Mouse (Mus musculus): ENCODE measurements at regions not wholly inside any gene's neighbourhood (a gene's known extent, or its start where the extent isn't known, plus 50 kb on each side); places are given as distances from the start of the nearest gene placed in this dataset.

GRCm38 (mm10) chr3:144069979-144070540, 135.0 kb downstream of the Lmo4 start:
- TF ChIP-seq CTCF (IDR thresholded peaks at IDR 0.05; ENCODE audit: low read depth, low read length): no peak
- no peak for TF ChIP-seq POLR2A (IDR thresholded peaks at IDR 0.05; ENCODE audit: extremely low read depth, insufficient read depth, low read length)

Measured in liver, adult 2 months (tissue).